Mouse (Mus musculus) liver, adult (tissue): ENCODE measurements around the gene Lingo2.

ENCODE experiments used
- GATA4 ChIP-seq: IDR thresholded peaks from 2 replicates; pipeline ENCODE4 v1.6.1; 2014; ENCODE audit warnings: mild to moderate bottlenecking, low read length; ENCODE audit not compliant: insufficient replicate concordance

Lingo2 gene

DNA sequence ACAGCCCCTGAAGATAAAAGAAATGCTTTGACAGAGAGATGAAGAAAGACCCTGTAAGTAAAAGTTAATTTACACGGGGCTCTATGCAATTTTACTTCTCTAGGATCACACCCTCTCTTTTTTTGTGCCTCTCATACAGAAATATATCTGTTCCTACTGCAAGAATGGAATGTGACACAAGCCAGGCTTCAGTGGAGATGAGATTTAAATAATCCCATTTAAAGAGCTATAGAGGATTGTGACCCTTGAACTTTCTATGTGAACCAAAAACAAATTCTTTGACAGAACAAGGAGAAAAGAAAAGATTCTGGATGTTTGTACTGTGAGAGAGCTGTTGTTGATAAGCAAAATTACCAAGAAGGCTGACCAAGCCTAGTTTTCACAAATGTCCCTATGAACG lies 1247.4 kb downstream of the Lingo2 start:
- TF ChIP-seq GATA4 = no peak

DNA sequence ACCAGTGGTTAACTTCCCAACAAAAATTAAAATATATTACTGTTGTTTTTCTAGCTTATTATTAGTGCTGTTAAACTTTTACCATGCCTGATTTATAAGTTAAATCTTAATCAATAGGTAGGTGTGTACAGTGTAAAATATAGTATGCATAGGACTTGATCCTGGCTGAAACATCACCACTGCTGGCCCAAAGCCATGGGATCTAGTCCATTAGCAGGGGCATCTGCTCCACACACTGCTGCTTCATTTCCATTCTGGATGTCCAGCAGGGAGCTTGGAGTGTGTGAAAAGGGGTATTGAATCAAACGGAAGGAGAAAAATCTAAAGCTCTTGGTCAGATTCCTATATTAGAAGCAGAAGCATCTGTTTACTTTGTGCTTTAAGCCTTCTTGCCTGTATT lies 1248.9 kb downstream of the Lingo2 start:
- no peak for TF ChIP-seq GATA4

- TF ChIP-seq GATA4 = no peak
These were observed 1256.4 kb downstream of the Lingo2 start for GRCm38 (mm10) chr4:35695137-35695522.

DNA sequence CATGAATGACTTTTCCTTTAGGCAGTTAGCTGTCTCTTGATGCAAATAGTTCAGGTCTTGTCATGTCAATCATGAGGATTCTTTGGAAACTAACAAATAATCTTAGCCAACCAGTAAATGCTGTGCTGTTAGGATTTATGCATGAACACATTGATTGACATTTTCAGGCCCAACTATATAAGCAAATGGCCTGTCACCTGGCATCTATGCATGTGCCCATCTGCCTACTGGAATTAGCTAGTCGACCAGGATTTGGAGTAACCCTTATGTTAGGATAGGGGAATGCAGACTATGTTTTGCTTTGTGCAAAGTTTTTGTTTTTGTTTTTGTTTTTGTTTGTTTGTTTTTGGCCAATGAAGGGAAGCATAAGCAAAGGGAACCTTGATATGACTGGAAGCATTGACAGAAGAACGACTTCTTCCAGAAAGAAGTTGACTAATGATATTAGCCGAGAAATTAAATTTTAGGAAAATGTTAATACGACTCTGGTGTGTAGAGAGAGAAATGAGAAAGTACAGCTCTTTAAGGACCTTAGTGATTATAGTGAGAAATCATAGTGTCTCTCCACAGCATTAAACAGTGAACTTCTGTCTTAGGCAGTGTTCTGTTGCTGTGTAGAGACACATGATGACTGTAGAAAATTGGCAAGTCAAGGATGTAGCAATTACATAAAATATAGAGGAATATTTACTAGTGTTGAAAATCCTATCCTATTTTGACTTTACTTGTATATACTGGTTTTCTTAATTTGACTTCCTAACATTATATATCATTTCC lies 1257.0 kb downstream of the Lingo2 start:
- no peak for TF ChIP-seq GATA4

- TF ChIP-seq GATA4 = no peak
These were observed 1261.0 kb downstream of the Lingo2 start for GRCm38 (mm10) chr4:35690521-35690920.
